In the genomic region with DNA sequence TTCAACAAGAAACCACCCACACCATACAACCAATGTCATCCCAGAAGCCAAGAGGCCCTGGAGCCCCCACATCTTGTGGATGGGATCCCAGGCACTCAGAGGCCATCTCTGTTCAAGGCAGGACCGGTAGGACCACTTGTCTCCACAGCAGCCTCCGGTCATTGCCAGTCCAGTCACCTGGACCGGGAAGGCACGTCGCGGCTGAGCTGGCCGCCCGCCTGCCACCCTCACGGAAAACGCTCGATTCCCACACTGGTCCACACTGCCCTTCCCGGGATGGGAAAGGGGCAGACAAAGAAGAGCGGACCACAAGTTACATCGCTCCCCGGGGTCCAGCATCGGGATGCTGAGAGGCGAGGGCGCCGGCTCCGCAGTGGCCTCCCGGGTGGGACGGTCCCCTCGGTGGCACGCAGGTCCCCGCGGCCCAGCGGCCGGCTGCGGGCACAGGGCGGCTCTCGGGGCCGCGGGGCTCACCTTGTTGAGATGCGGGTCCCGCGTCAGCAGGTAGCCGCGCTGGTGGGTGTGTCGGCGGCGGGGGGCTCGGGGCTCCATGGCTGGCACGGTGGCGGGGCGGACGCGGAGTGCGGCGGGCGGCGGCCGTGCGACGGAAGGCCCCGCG, we compare ENCODE assay signal across 8 mouse cellular contexts. TPM values are rescaled to one million over a fixed set of nuclear protein-coding genes. Genes with fewer than 3 reads are reported as not detected.
DNase-seq lines count a peak whose midpoint lies in the region; ATAC-seq and TF ChIP-seq lines count a peak whose summit lies in the region.

No protein-coding gene starts in this region.

- no peaks in the 10 kb centered on the region for H3K4me1 ChIP-seq in hindbrain, embryonic 16.5 days (ENCODE audit: control insufficient read depth, insufficient read depth, low read depth, low read length)
- peaks cover 3% of the 10 kb centered on the region; the same call in 1 of the 2 replicates for H3K4me1 ChIP-seq in limb, embryonic 12.5 days (replicated peaks)
- no peaks in the 10 kb centered on the region for H3K4me1 ChIP-seq in midbrain, embryonic 11.5 days (ENCODE audit: control insufficient read depth, insufficient read depth, low read length)
- H3K4me1 ChIP-seq in testis, adult 2 months (ENCODE audit: control insufficient read depth, insufficient read depth, low read length): peaks cover 5% of the 10 kb centered on the region; the same call in 1 of the 2 replicates

- peak; percentile 77 for ATAC-seq in hindbrain, embryonic 16.5 days
- peak; percentile 58; the same call in 1 of the 2 replicates for ATAC-seq in limb, embryonic 12.5 days (ENCODE audit: insufficient number of reproducible peaks, insufficient read depth, low FRiP score, low TSS enrichment, low read depth)
- peak; percentile 70 for ATAC-seq in midbrain, embryonic 11.5 days (ENCODE audit: low FRiP score)

- H3K36me3 ChIP-seq in hindbrain, embryonic 16.5 days (ENCODE audit: control insufficient read depth, insufficient read depth, low read length): no peaks in the 10 kb centered on the region
- H3K36me3 ChIP-seq in limb, embryonic 12.5 days: no peaks in the 10 kb centered on the region
- H3K36me3 ChIP-seq in midbrain, embryonic 11.5 days (ENCODE audit: control insufficient read depth, insufficient read depth, low read length): no peaks in the 10 kb centered on the region
- H3K36me3 ChIP-seq in testis, adult 2 months (ENCODE audit: control insufficient read depth, insufficient read depth, low read length): no peaks in the 10 kb centered on the region

- H3K4me3 ChIP-seq in hindbrain, embryonic 16.5 days (ENCODE audit: low read length): peak overlapping the region; percentile 82
- peak overlapping the region; percentile 73 for H3K4me3 ChIP-seq in limb, embryonic 12.5 days (replicated peaks)
- H3K4me3 ChIP-seq in midbrain, embryonic 11.5 days (ENCODE audit: low read depth, low read length): peak overlapping the region; percentile 71
- H3K4me3 ChIP-seq in testis, adult 2 months (ENCODE audit: control insufficient read depth, low read depth, low read length): peak overlapping the region; percentile 91

- peak overlapping the region; percentile 85 for H3K9ac ChIP-seq in hindbrain, embryonic 16.5 days (ENCODE audit: low read depth, low read length)
- peak overlapping the region; percentile 81 for H3K9ac ChIP-seq in limb, embryonic 12.5 days (replicated peaks)
- H3K9ac ChIP-seq in midbrain, embryonic 11.5 days (ENCODE audit: low read length): peak overlapping the region; percentile 78

- peak overlapping the region; percentile 77 for H3K27ac ChIP-seq in hindbrain, embryonic 16.5 days (ENCODE audit: low read depth, low read length)
- H3K27ac ChIP-seq in limb, embryonic 12.5 days: peak overlapping the region; percentile 35; the same call in 1 of the 2 replicates
- H3K27ac ChIP-seq in midbrain, embryonic 11.5 days (ENCODE audit: low read depth, low read length): no peak overlapping the region
- H3K27ac ChIP-seq in testis, adult 2 months (ENCODE audit: control insufficient read depth, insufficient read depth, low read depth, low read length): peak overlapping the region; percentile 86

- no peaks in the 10 kb centered on the region for H3K27me3 ChIP-seq in hindbrain, embryonic 16.5 days (replicated peaks; ENCODE audit: control insufficient read depth, insufficient read depth, low read length)
- no peaks in the 10 kb centered on the region; the same call in 1 of the 2 replicates for H3K27me3 ChIP-seq in limb, embryonic 12.5 days
- H3K27me3 ChIP-seq in midbrain, embryonic 11.5 days (ENCODE audit: control insufficient read depth, insufficient read depth, low read length): no peaks in the 10 kb centered on the region
- H3K27me3 ChIP-seq in testis, adult 2 months (ENCODE audit: control insufficient read depth, insufficient read depth, low read length): no peaks in the 10 kb centered on the region

- peak overlapping the region; percentile 76 for H3K4me2 ChIP-seq in hindbrain, embryonic 16.5 days (ENCODE audit: low read length)
- H3K4me2 ChIP-seq in limb, embryonic 12.5 days: peak overlapping the region; percentile 78
- peak overlapping the region; percentile 93 for H3K4me2 ChIP-seq in midbrain, embryonic 11.5 days

- peak; percentile 55; the same call in 1 of the 2 replicates for TF ChIP-seq POLR2A in testis, adult 2 months (IDR thresholded peaks at IDR 0.05; ENCODE audit: control insufficient read depth, low read depth, low read length)

- H3K9me3 ChIP-seq in hindbrain, embryonic 16.5 days (ENCODE audit: control insufficient read depth, low read length): no peaks in the 10 kb centered on the region
- H3K9me3 ChIP-seq in limb, embryonic 12.5 days: no peaks in the 10 kb centered on the region
- H3K9me3 ChIP-seq in midbrain, embryonic 11.5 days (ENCODE audit: control insufficient read depth, low read length): no peaks in the 10 kb centered on the region

- TF ChIP-seq CTCF in testis, adult 2 months (IDR thresholded peaks at IDR 0.05; ENCODE audit: control insufficient read depth, insufficient read depth, insufficient replicate concordance, low read depth, low read length): no peak

- WGBS in hindbrain, embryonic 16.5 days: 0% methylated on average over 42 of the region's 56 CpGs
- WGBS in limb, embryonic 12.5 days: 0% methylated on average over 41 of the region's 56 CpGs
- under 1% methylated on average over 50 of the region's 56 CpGs for WGBS in midbrain, embryonic 11.5 days

- peak; percentile 13 for DNase-seq in ovary, postnatal 14 days (ENCODE audit: low spot score)
- no peak for DNase-seq in ovary, adult 18-20 months (ENCODE audit: low spot score)
- peak; percentile 15 for DNase-seq in cerebellum, adult 9-11 months
- peak; percentile 31 for DNase-seq in gastrocnemius, adult 18-20 months (ENCODE audit: low spot score)
- DNase-seq in midbrain, embryonic 11.5 days (ENCODE audit: low spot score, missing footprints): peak; percentile 94

RNA-seq across cellular contexts. Expression of a gene that starts 0.4 kb away (rescaled TPM):
- total RNA-seq in gastrocnemius, adult 18-20 months (2021): 100 to 1,000 TPM; 189 to 224 TPM
- 40.8 and 55.5 TPM in 2 replicates for polyA plus RNA-seq in hindbrain, embryonic 16.5 days (2015; fragmentation: Nextera tagmentation; extraction: Ambion mirVana)
- 16.8 TPM in 2 replicates for polyA plus RNA-seq in limb, embryonic 12.5 days (2016; fragmentation: Nextera tagmentation; extraction: Ambion mirVana)
- polyA plus RNA-seq in midbrain, embryonic 11.5 days (2014; fragmentation: Nextera tagmentation; extraction: Ambion mirVana): 14.3 and 16.1 TPM in 2 replicates
- 134 and 144 TPM in 2 replicates for polyA plus RNA-seq in testis, adult 2 months (2012; rRNA removed)

RNA-seq across cellular contexts. Expression of a gene that starts 48.1 kb away (rescaled TPM):
- total RNA-seq in gastrocnemius, adult 18-20 months (2021): under 1 TPM in 1 of 2 experiments, not detected in 1; 0.12 TPM
- 8.4 and 9.3 TPM in 2 replicates for polyA plus RNA-seq in hindbrain, embryonic 16.5 days (2015; fragmentation: Nextera tagmentation; extraction: Ambion mirVana)
- polyA plus RNA-seq in limb, embryonic 12.5 days (2016; fragmentation: Nextera tagmentation; extraction: Ambion mirVana): 14.6 and 16.5 TPM in 2 replicates
- polyA plus RNA-seq in midbrain, embryonic 11.5 days (2014; fragmentation: Nextera tagmentation; extraction: Ambion mirVana): 1.4 and 1.9 TPM in 2 replicates
- polyA plus RNA-seq in testis, adult 2 months (2012; rRNA removed): 3.2 and 3.8 TPM in 2 replicates
